Mouse (Mus musculus): ENCODE results near the gene Mpg. TPM values are rescaled to one million over a fixed set of nuclear protein-coding genes. Genes with fewer than 3 reads are reported as not detected.

Gene Mpg
- polyA plus RNA-seq, 1 experiment from 2014 or later = 19.2 TPM

- ATAC-seq = no peak
- Histone ChIP-seq H3K27me3 (replicated peaks; ENCODE audit: control insufficient read depth, insufficient read depth, low read length) (no peaks in the 10 kb centered on the region), H3K9me3 (ENCODE audit: control insufficient read depth) (no peaks in the 10 kb centered on the region), H3K36me3 (ENCODE audit: control insufficient read depth, insufficient read depth) (no peaks in the 10 kb centered on the region), H3K4me3 (ENCODE audit: low read depth, low read length) (no peak overlapping the region), H3K4me1 (replicated peaks; ENCODE audit: control insufficient read depth, insufficient read depth, low read length) (no peaks in the 10 kb centered on the region), H3K27ac (ENCODE audit: low read depth, low read length) (no peak overlapping the region), H3K4me2 (replicated peaks; ENCODE audit: low read depth) (no peak overlapping the region), H3K9ac (ENCODE audit: low read depth, low read length) (no peak overlapping the region)
- TF ChIP-seq CTCF (IDR thresholded peaks at IDR 0.05; ENCODE audit: low read depth) = no peak
- 82% methylated on average over 5 of the region's 5 CpGs for WGBS
Measured at GRCm38 (mm10) chr11:32194626-32195025, 31.7 kb upstream of the Mpg start.

GRCm38 (mm10) chr11:32195867-32196540 is 30.3 kb upstream of the Mpg start:
- H3K4me3 ChIP-seq (ENCODE audit: low read depth, low read length) = no peak overlapping the region
- H3K4me2 ChIP-seq (replicated peaks; ENCODE audit: low read depth) = no peak overlapping the region
- H3K9me3 ChIP-seq (ENCODE audit: control insufficient read depth) = no peaks in the 10 kb centered on the region
- no peaks in the 10 kb centered on the region for H3K4me1 ChIP-seq (replicated peaks; ENCODE audit: control insufficient read depth, insufficient read depth, low read length)
- no peaks in the 10 kb centered on the region for H3K27me3 ChIP-seq (replicated peaks; ENCODE audit: control insufficient read depth, insufficient read depth, low read length)
- H3K36me3 ChIP-seq (ENCODE audit: control insufficient read depth, insufficient read depth) = no peaks in the 10 kb centered on the region
- no peak for TF ChIP-seq CTCF (IDR thresholded peaks at IDR 0.05; ENCODE audit: low read depth)
- ATAC-seq = no peak; the same call in 1 of the 2 replicates
- no peak overlapping the region for H3K27ac ChIP-seq (ENCODE audit: low read depth, low read length)
- no peak overlapping the region for H3K9ac ChIP-seq (ENCODE audit: low read depth, low read length)
- WGBS = 33% methylated on average over 11 of the region's 11 CpGs

DNA sequence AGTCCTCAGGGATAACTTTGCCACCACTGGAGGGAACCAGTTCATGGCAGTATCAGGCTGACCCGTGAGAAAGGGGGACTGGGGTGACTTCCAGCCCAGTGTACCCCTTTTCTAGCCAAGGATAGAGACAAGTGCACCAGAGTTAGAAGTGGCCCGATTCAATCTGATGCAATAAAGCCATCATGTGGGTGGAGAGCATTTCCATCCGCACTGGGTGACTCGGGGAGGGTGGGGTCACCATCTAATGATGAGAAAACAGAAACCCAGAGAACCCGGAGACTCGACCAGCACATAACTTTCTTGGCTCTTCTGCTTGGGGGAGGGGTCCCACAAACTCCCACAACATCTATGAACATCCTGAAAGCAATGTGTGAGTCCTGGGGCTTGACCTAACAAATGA is 29.6 kb upstream of the Mpg start:
- Histone ChIP-seq H3K27ac (ENCODE audit: low read depth, low read length) (no peak overlapping the region), H3K4me2 (replicated peaks; ENCODE audit: low read depth) (no peak overlapping the region), H3K9me3 (ENCODE audit: control insufficient read depth) (no peaks in the 10 kb centered on the region), H3K27me3 (replicated peaks; ENCODE audit: control insufficient read depth, insufficient read depth, low read length) (no peaks in the 10 kb centered on the region), H3K9ac (ENCODE audit: low read depth, low read length) (no peak overlapping the region), H3K36me3 (ENCODE audit: control insufficient read depth, insufficient read depth) (no peaks in the 10 kb centered on the region), H3K4me3 (ENCODE audit: low read depth, low read length) (no peak overlapping the region), H3K4me1 (replicated peaks; ENCODE audit: control insufficient read depth, insufficient read depth, low read length) (no peaks in the 10 kb centered on the region)
- 53% methylated on average over 6 of the region's 6 CpGs for WGBS
- TF ChIP-seq CTCF (IDR thresholded peaks at IDR 0.05; ENCODE audit: low read depth) = no peak
- no peak for ATAC-seq

- WGBS = 29% methylated on average over 3 of the region's 3 CpGs
- Histone ChIP-seq H3K27ac (ENCODE audit: low read depth, low read length) (no peak overlapping the region), H3K9me3 (ENCODE audit: control insufficient read depth) (no peaks in the 10 kb centered on the region), H3K36me3 (ENCODE audit: control insufficient read depth, insufficient read depth) (no peaks in the 10 kb centered on the region), H3K4me2 (replicated peaks; ENCODE audit: low read depth) (no peak overlapping the region), H3K4me1 (replicated peaks; ENCODE audit: control insufficient read depth, insufficient read depth, low read length) (no peaks in the 10 kb centered on the region), H3K9ac (ENCODE audit: low read depth, low read length) (no peak overlapping the region), H3K4me3 (ENCODE audit: low read depth, low read length) (no peak overlapping the region), H3K27me3 (replicated peaks; ENCODE audit: control insufficient read depth, insufficient read depth, low read length) (no peaks in the 10 kb centered on the region)
- TF ChIP-seq CTCF (IDR thresholded peaks at IDR 0.05; ENCODE audit: low read depth) = no peak
- ATAC-seq = no peak
Measured at GRCm38 (mm10) chr11:32197766-32198165, 28.5 kb upstream of the Mpg start.

DNA sequence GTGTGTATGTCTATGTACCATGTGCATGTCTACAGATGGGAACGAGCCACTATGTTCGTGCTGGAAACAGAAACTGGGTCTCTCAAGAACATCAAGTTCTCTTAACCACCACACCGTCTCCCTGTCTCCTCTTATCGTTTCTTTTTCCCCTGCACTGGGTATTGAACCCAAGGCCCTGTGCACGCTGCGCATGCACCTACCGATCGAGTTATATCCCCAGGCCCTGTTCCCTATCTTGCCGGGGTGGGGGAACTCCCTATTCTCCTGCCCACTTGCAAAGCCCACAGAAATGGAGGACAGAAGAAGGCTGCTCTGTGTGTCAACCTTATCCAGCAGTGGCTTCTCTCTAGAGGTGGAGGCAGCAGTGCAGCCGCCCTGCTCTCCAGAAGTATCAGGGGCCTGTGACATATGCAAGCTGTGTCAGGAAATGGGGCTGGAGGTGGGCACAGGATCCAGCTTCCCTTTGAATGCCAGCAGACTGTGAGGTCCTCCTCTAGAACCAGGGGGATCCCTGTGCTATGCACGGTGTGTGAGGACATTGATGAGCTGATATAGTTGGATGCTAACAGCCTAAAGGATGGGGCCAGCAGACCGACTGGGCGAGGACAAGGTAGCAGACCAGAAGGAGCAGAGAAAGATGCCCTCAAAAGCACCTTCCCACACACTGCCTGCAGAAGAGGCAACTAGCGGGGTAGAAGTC is 27.9 kb upstream of the Mpg start:
- Histone ChIP-seq H3K4me2 (replicated peaks; ENCODE audit: low read depth) (no peak overlapping the region), H3K9ac (ENCODE audit: low read depth, low read length) (no peak overlapping the region), H3K4me3 (ENCODE audit: low read depth, low read length) (no peak overlapping the region), H3K4me1 (replicated peaks; ENCODE audit: control insufficient read depth, insufficient read depth, low read length) (no peaks in the 10 kb centered on the region), H3K27me3 (replicated peaks; ENCODE audit: control insufficient read depth, insufficient read depth, low read length) (no peaks in the 10 kb centered on the region), H3K36me3 (ENCODE audit: control insufficient read depth, insufficient read depth) (no peaks in the 10 kb centered on the region), H3K9me3 (ENCODE audit: control insufficient read depth) (no peaks in the 10 kb centered on the region), H3K27ac (ENCODE audit: low read depth, low read length) (no peak overlapping the region)
- WGBS = 77% methylated on average over 14 of the region's 14 CpGs
- TF ChIP-seq CTCF (IDR thresholded peaks at IDR 0.05; ENCODE audit: low read depth) = no peak
- no peak for ATAC-seq

GRCm38 (mm10) chr11:32199230-32199629 is 27.1 kb upstream of the Mpg start:
- Histone ChIP-seq H3K9me3 (ENCODE audit: control insufficient read depth) (no peaks in the 10 kb centered on the region), H3K27me3 (replicated peaks; ENCODE audit: control insufficient read depth, insufficient read depth, low read length) (no peaks in the 10 kb centered on the region), H3K4me3 (ENCODE audit: low read depth, low read length) (no peak overlapping the region), H3K36me3 (ENCODE audit: control insufficient read depth, insufficient read depth) (no peaks in the 10 kb centered on the region), H3K4me1 (replicated peaks; ENCODE audit: control insufficient read depth, insufficient read depth, low read length) (no peaks in the 10 kb centered on the region), H3K4me2 (replicated peaks; ENCODE audit: low read depth) (no peak overlapping the region), H3K9ac (ENCODE audit: low read depth, low read length) (no peak overlapping the region), H3K27ac (ENCODE audit: low read depth, low read length) (no peak overlapping the region)
- ATAC-seq = no peak
- TF ChIP-seq CTCF (IDR thresholded peaks at IDR 0.05; ENCODE audit: low read depth) = no peak
- WGBS = 44% methylated on average over 6 of the region's 6 CpGs

Measured in intestine, postnatal 0 days (tissue).